Mouse (Mus musculus): ENCODE data around the gene Clec1a. TPM values are rescaled to one million over a fixed set of nuclear protein-coding genes. Genes with fewer than 3 reads are reported as not detected.
"Not testable (repeated sequence)": the region's sequence is repeated elsewhere in the genome, so short reads cannot be mapped to it uniquely, and the experiment has no call there.

The Clec1a gene
- 0.49 and 1.5 TPM in 2 replicates for polyA plus RNA-seq (2014; fragmentation: Nextera tagmentation; extraction: Ambion mirVana)

GRCm38 (mm10) chr6:129451411-129452039 is at the start of gene Clec1a:
Clec1a (minus strand) TSS chr6:129452000.
- H3K4me1 ChIP-seq (ENCODE audit: control insufficient read depth, insufficient read depth, low read length): no peaks in the 10 kb centered on the region
- no peaks in the 10 kb centered on the region for H3K27me3 ChIP-seq (ENCODE audit: control insufficient read depth, insufficient read depth, low read length)
- peak; percentile 22 for DNase-seq (ENCODE audit: low spot score)
- no peaks in the 10 kb centered on the region for H3K36me3 ChIP-seq (replicated peaks; ENCODE audit: control insufficient read depth, insufficient read depth, low read depth, low read length)
- H3K4me2 ChIP-seq (ENCODE audit: low read depth, low read length): no peak within 1 kb of the TSS
- no peak within 1 kb of the TSS for H3K27ac ChIP-seq (replicated peaks; ENCODE audit: low read depth, low read length)
- H3K9ac ChIP-seq (replicated peaks; ENCODE audit: low read length): 0 out of 2 replicates have a peak within 1 kb of the TSS, but pooled peaks have one; percentile 6
- H3K4me3 ChIP-seq (ENCODE audit: low read depth, low read length): no peak within 1 kb of the TSS
- 58% methylated on average over 13 of the region's 13 CpGs for WGBS
- no peak for ATAC-seq (replicated peaks; ENCODE audit: insufficient number of reproducible peaks, low FRiP score, low TSS enrichment, low read depth)
- no peaks in the 10 kb centered on the region for H3K9me3 ChIP-seq (replicated peaks; ENCODE audit: control insufficient read depth, low read length)

GRCm38 (mm10) chr6:129499516-129499915 is 47.7 kb upstream of the Clec1a start:
- not testable (repeated sequence) for H3K9ac ChIP-seq (replicated peaks; ENCODE audit: low read length); ATAC-seq (replicated peaks; ENCODE audit: insufficient number of reproducible peaks, low FRiP score, low TSS enrichment, low read depth); H3K36me3 ChIP-seq (replicated peaks; ENCODE audit: control insufficient read depth, insufficient read depth, low read depth, low read length); H3K4me3 ChIP-seq (ENCODE audit: low read depth, low read length); H3K4me1 ChIP-seq (ENCODE audit: control insufficient read depth, insufficient read depth, low read length); H3K9me3 ChIP-seq (replicated peaks; ENCODE audit: control insufficient read depth, low read length); H3K27ac ChIP-seq (replicated peaks; ENCODE audit: low read depth, low read length); DNase-seq (ENCODE audit: low spot score); H3K27me3 ChIP-seq (ENCODE audit: control insufficient read depth, insufficient read depth, low read length); H3K4me2 ChIP-seq (ENCODE audit: low read depth, low read length)
- 83% methylated on average over 1 of the region's 1 CpGs for WGBS

- no peak for DNase-seq (ENCODE audit: low spot score)
- no peak for ATAC-seq (replicated peaks; ENCODE audit: insufficient number of reproducible peaks, low FRiP score, low TSS enrichment, low read depth)
- Histone ChIP-seq H3K4me3 (ENCODE audit: low read depth, low read length) (no peak overlapping the region), H3K36me3 (replicated peaks; ENCODE audit: control insufficient read depth, insufficient read depth, low read depth, low read length) (no peaks in the 10 kb centered on the region), H3K4me1 (ENCODE audit: control insufficient read depth, insufficient read depth, low read length) (no peaks in the 10 kb centered on the region), H3K4me2 (ENCODE audit: low read depth, low read length) (no peak overlapping the region), H3K9ac (replicated peaks; ENCODE audit: low read length) (no peak overlapping the region), H3K27me3 (ENCODE audit: control insufficient read depth, insufficient read depth, low read length) (no peaks in the 10 kb centered on the region), H3K27ac (replicated peaks; ENCODE audit: low read depth, low read length) (no peak overlapping the region), H3K9me3 (replicated peaks; ENCODE audit: control insufficient read depth, low read length) (no peaks in the 10 kb centered on the region)
- WGBS: 89% methylated on average over 3 of the region's 3 CpGs
Measured at GRCm38 (mm10) chr6:129497345-129498218, 45.8 kb upstream of the Clec1a start.

- H3K27me3 ChIP-seq (ENCODE audit: control insufficient read depth, insufficient read depth, low read length): no peaks in the 10 kb centered on the region
- no peaks in the 10 kb centered on the region for H3K4me1 ChIP-seq (ENCODE audit: control insufficient read depth, insufficient read depth, low read length)
- no peak overlapping the region for H3K27ac ChIP-seq (replicated peaks; ENCODE audit: low read depth, low read length)
- DNase-seq (ENCODE audit: low spot score): no peak
- WGBS: 84% methylated on average over 4 of the region's 4 CpGs
- H3K9me3 ChIP-seq (replicated peaks; ENCODE audit: control insufficient read depth, low read length): no peaks in the 10 kb centered on the region
- no peaks in the 10 kb centered on the region for H3K36me3 ChIP-seq (replicated peaks; ENCODE audit: control insufficient read depth, insufficient read depth, low read depth, low read length)
- no peak overlapping the region for H3K9ac ChIP-seq (replicated peaks; ENCODE audit: low read length)
- no peak overlapping the region for H3K4me2 ChIP-seq (ENCODE audit: low read depth, low read length)
- ATAC-seq (replicated peaks; ENCODE audit: insufficient number of reproducible peaks, low FRiP score, low TSS enrichment, low read depth): no peak
- no peak overlapping the region for H3K4me3 ChIP-seq (ENCODE audit: low read depth, low read length)
Measured at GRCm38 (mm10) chr6:129494924-129495323, 43.1 kb upstream of the Clec1a start.

- Histone ChIP-seq H3K36me3 (replicated peaks; ENCODE audit: control insufficient read depth, insufficient read depth, low read depth, low read length) (no peaks in the 10 kb centered on the region), H3K27ac (replicated peaks; ENCODE audit: low read depth, low read length) (no peak overlapping the region), H3K9me3 (replicated peaks; ENCODE audit: control insufficient read depth, low read length) (no peaks in the 10 kb centered on the region), H3K4me2 (ENCODE audit: low read depth, low read length) (no peak overlapping the region), H3K27me3 (ENCODE audit: control insufficient read depth, insufficient read depth, low read length) (no peaks in the 10 kb centered on the region), H3K9ac (replicated peaks; ENCODE audit: low read length) (no peak overlapping the region), H3K4me1 (ENCODE audit: control insufficient read depth, insufficient read depth, low read length) (no peaks in the 10 kb centered on the region), H3K4me3 (ENCODE audit: low read depth, low read length) (no peak overlapping the region)
- ATAC-seq (replicated peaks; ENCODE audit: insufficient number of reproducible peaks, low FRiP score, low TSS enrichment, low read depth) (no peak), DNase-seq (ENCODE audit: low spot score) (no peak)
- WGBS: 71% methylated on average over 8 of the region's 8 CpGs
Measured at GRCm38 (mm10) chr6:129480089-129480958, 28.5 kb upstream of the Clec1a start.

- H3K27me3 ChIP-seq (ENCODE audit: control insufficient read depth, insufficient read depth, low read length): no peaks in the 10 kb centered on the region
- ATAC-seq (replicated peaks; ENCODE audit: insufficient number of reproducible peaks, low FRiP score, low TSS enrichment, low read depth) (no peak), DNase-seq (ENCODE audit: low spot score) (peak; percentile 63)
- no peak overlapping the region for H3K27ac ChIP-seq (replicated peaks; ENCODE audit: low read depth, low read length)
- no peaks in the 10 kb centered on the region for H3K9me3 ChIP-seq (replicated peaks; ENCODE audit: control insufficient read depth, low read length)
- H3K36me3 ChIP-seq (replicated peaks; ENCODE audit: control insufficient read depth, insufficient read depth, low read depth, low read length): no peaks in the 10 kb centered on the region
- H3K4me1 ChIP-seq (ENCODE audit: control insufficient read depth, insufficient read depth, low read length): no peaks in the 10 kb centered on the region
- no peak overlapping the region for H3K9ac ChIP-seq (replicated peaks; ENCODE audit: low read length)
- 30% methylated on average over 13 of the region's 13 CpGs for WGBS
- H3K4me3 ChIP-seq (ENCODE audit: low read depth, low read length): no peak overlapping the region
- H3K4me2 ChIP-seq (ENCODE audit: low read depth, low read length): no peak overlapping the region
Measured at GRCm38 (mm10) chr6:129476404-129477126, 24.8 kb upstream of the Clec1a start.

- H3K36me3 ChIP-seq (replicated peaks; ENCODE audit: control insufficient read depth, insufficient read depth, low read depth, low read length): no peaks in the 10 kb centered on the region
- 81% methylated on average over 5 of the region's 5 CpGs for WGBS
Measured at GRCm38 (mm10) chr6:129472627-129473026, 20.8 kb upstream of the Clec1a start.

More at GRCm38 (mm10) chr6:129472627-129473026, 20.8 kb upstream of the Clec1a start:
- no peak for DNase-seq (ENCODE audit: low spot score)
- no peak for ATAC-seq (replicated peaks; ENCODE audit: insufficient number of reproducible peaks, low FRiP score, low TSS enrichment, low read depth)
- no peaks in the 10 kb centered on the region for H3K4me1 ChIP-seq (ENCODE audit: control insufficient read depth, insufficient read depth, low read length)
- no peak overlapping the region for H3K9ac ChIP-seq (replicated peaks; ENCODE audit: low read length)
- H3K9me3 ChIP-seq (replicated peaks; ENCODE audit: control insufficient read depth, low read length): no peaks in the 10 kb centered on the region
- H3K27me3 ChIP-seq (ENCODE audit: control insufficient read depth, insufficient read depth, low read length): no peaks in the 10 kb centered on the region
- H3K27ac ChIP-seq (replicated peaks; ENCODE audit: low read depth, low read length): no peak overlapping the region
- H3K4me3 ChIP-seq (ENCODE audit: low read depth, low read length): no peak overlapping the region
- H3K4me2 ChIP-seq (ENCODE audit: low read depth, low read length): no peak overlapping the region
